Mouse (Mus musculus) embryonic facial prominence, embryonic 13.5 days (tissue): ENCODE measurements around the gene Ube2cbp. TPM values are rescaled to one million over a fixed set of nuclear protein-coding genes. Genes with fewer than 3 reads are reported as not detected.

Experiments
- ATAC-seq: fragments of 200-750 bp; cut with Nextera tagmentation; 2 replicates; pipeline ENCODE4 v1.8.0; 2017; ENCODE audit warnings: low read depth; ENCODE audit not compliant: insufficient number of reproducible peaks, insufficient read depth, low FRiP score, low TSS enrichment
- H3K27ac ChIP-seq: fragments of 300-500 bp; sonication (generic); 2 replicates; pipeline ENCODE4 v1.5.1; 2015; ENCODE audit warnings: moderate library complexity, mild to moderate bottlenecking, inconsistent platforms
- H3K27me3 ChIP-seq: fragments of 300-500 bp; sonication (generic); 2 replicates; pipeline ENCODE4 v1.6.1; 2015; ENCODE audit warnings: mild to moderate bottlenecking, inconsistent platforms
- H3K36me3 ChIP-seq: fragments of 300-500 bp; sonication (generic); 2 replicates; pipeline ENCODE4 v1.6.1; 2015; ENCODE audit warnings: mild to moderate bottlenecking, inconsistent platforms
- H3K4me1 ChIP-seq: fragments of 300-500 bp; sonication (generic); 2 replicates; pipeline ENCODE4 v1.6.1; 2015; ENCODE audit warnings: inconsistent platforms
- H3K4me2 ChIP-seq: fragments of 300-500 bp; sonication (generic); 2 replicates; pipeline ENCODE4 v1.6.1; 2015; ENCODE audit warnings: moderate library complexity, mild to moderate bottlenecking, inconsistent platforms
- H3K4me3 ChIP-seq: fragments of 300-500 bp; sonication (generic); 2 replicates; pipeline ENCODE4 v1.5.1; 2015; ENCODE audit warnings: mild to moderate bottlenecking, inconsistent platforms
- H3K9ac ChIP-seq: fragments of 300-500 bp; sonication (generic); 2 replicates; pipeline ENCODE4 v1.6.1; 2015; ENCODE audit warnings: mild to moderate bottlenecking, inconsistent platforms
- H3K9me3 ChIP-seq: fragments of 300-500 bp; sonication (generic); 2 replicates; pipeline ENCODE4 v1.6.1; 2016; ENCODE audit warnings: inconsistent platforms
- WGBS: fragments of 180-500 bp; shearing (Covaris S2); methylation state at CpG from one replicate; pipeline ENCODE4 v1.1.7; 2015; ENCODE audit warnings: mixed read lengths; 5-methylcytosine and 5-hydroxymethylcytosine counted together
- polyA plus RNA-seq: library from polyadenylated mRNA; unstranded; fragments of >200 nt; fragmentation: Nextera tagmentation; extraction: Ambion mirVana; gene quantifications from 2 replicates; pipeline ENCODE4 v1.2.1, GENCODE M21; 2015

Gene Ube2cbp
- polyA plus RNA-seq, 1 experiment from 2014 or later = 5.9 TPM

DNA sequence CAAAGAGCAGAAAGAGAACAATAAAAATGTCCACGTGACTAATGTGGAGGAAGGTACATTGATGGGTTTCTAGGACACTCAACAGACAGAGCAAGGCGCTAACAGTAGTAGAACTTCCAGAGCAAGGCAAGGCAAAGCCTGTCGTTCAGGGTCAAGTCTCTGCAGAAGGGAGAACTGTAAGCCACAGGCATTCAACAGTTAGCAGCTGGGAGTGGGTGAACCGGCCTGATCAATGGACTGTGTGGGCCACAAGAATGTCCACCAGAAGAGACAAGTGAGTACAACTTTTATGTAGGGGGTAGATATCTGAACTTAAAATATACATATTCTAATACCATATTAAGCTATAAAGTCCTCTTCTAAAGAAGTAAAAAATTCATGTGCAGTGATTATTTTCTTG, 41.4 kb downstream of the Ube2cbp start:
- Histone ChIP-seq H3K4me2 (no peak overlapping the region), H3K4me3 (no peak overlapping the region), H3K27me3 (no peaks in the 10 kb centered on the region), H3K36me3 (no peaks in the 10 kb centered on the region), H3K27ac (no peak overlapping the region), H3K4me1 (no peaks in the 10 kb centered on the region), H3K9ac (no peak overlapping the region), H3K9me3 (no peaks in the 10 kb centered on the region)
- WGBS = 87% methylated on average over 4 of the region's 4 CpGs
- ATAC-seq = no peak

DNA sequence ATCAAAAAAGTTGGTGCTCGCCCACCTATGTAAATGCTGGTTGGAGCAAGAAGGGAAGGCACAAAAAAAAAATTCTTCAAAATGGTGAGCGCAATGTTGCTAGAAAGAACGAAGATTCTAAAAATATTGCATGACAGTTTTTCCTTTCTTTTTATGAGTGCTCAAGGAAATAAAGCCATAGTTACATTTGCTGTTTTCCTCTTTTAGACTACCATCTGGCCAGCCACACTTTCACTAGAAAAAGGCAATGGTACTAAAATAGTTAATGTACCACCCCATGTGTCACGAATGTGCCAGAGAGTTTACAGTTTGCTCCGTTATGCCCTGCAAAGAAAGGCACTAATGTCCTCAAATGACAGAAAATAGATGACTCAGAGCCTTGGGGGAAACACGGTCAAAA, 45.4 kb downstream of the Ube2cbp start:
- no peak for ATAC-seq
- Histone ChIP-seq H3K4me1 (no peaks in the 10 kb centered on the region), H3K9me3 (no peaks in the 10 kb centered on the region), H3K27me3 (no peaks in the 10 kb centered on the region), H3K9ac (no peak overlapping the region), H3K27ac (no peak overlapping the region), H3K4me3 (no peak overlapping the region), H3K4me2 (no peak overlapping the region), H3K36me3 (no peaks in the 10 kb centered on the region)
- 86% methylated on average over 6 of the region's 6 CpGs for WGBS

DNA sequence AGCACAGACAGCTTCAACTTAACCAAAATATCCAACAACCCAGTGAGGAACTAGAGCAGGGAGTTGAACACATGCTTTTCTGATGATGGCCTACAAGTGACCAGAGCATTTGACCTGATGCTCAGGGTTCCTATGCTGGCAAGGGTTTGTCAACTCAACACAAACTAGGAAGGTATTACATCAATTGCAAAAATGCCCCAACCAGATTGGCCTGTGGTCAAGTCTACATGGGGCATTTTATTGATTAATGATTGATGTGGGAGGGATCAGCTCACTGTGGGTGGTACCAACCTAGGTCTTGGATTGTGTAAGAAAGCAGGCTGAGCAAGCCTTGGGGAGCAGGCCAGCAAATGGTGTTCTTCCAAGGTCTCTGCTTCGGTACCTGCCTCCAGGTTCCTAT, 46.8 kb downstream of the Ube2cbp start:
- H3K4me1 ChIP-seq = no peaks in the 10 kb centered on the region
- WGBS = 96% methylated on average over 1 of the region's 1 CpGs
- H3K4me2 ChIP-seq = no peak overlapping the region

DNA sequence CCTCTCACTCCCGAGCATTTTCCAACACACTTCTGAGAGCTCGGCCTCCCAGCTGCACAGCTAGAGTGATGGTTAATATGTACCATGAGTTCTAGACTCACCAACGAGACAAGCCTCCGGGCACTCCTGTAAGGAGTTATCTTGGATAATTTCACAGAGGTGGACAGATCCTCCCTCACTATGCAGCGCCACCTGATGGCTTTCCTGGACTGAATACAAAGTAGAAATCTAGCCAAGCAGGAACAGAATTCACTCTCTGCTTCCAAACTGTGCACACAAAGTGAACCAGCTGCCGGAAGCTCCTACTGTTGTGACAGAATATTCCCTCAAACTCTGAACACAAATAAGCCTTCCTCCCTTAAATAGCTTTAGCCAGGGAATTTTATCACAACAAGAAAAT, 69.0 kb downstream of the Ube2cbp start:
- Histone ChIP-seq H3K27me3 (no peaks in the 10 kb centered on the region), H3K4me3 (no peak overlapping the region), H3K9me3 (no peaks in the 10 kb centered on the region), H3K27ac (no peak overlapping the region), H3K4me1 (0 out of 2 replicates have a peak, but pooled peaks cover 7% of the 10 kb centered on the region), H3K9ac (no peak overlapping the region), H3K4me2 (no peak overlapping the region), H3K36me3 (no peaks in the 10 kb centered on the region)
- WGBS = 70% methylated on average over 6 of the region's 6 CpGs
- ATAC-seq = no peak

More for the DNA sequence above, 46.8 kb downstream of the Ube2cbp start:
- no peaks in the 10 kb centered on the region for H3K9me3 ChIP-seq
- no peak overlapping the region for H3K4me3 ChIP-seq
- no peak overlapping the region for H3K9ac ChIP-seq
- H3K36me3 ChIP-seq = no peaks in the 10 kb centered on the region
- no peak overlapping the region for H3K27ac ChIP-seq
- no peak for ATAC-seq
- no peaks in the 10 kb centered on the region for H3K27me3 ChIP-seq

DNA sequence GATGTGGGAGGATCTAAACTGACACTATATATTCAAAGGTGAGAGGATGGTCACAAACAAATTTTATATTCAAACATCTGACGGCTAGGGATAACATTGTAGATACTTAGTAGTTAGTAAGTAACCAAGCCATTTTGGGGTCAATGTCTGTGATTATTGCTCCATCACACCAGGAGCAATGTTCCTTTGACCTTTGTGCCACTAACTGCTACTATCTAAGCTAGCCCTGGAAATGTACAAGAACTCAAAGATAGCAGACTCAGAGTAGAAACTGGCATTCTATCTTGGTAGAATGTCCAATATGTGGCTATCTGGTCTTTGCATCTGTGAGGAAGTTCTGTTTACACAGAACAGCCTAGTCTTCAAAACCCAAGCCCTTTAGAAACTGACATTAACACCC, 69.7 kb downstream of the Ube2cbp start:
- ATAC-seq = no peak
- no peaks in the 10 kb centered on the region for H3K9me3 ChIP-seq
- no peak overlapping the region for H3K4me3 ChIP-seq
- no peak overlapping the region for H3K27ac ChIP-seq
- H3K36me3 ChIP-seq = no peaks in the 10 kb centered on the region
- H3K27me3 ChIP-seq = no peaks in the 10 kb centered on the region
- 0 out of 2 replicates have a peak, but pooled peaks cover 7% of the 10 kb centered on the region for H3K4me1 ChIP-seq
- WGBS = 93% methylated on average over 1 of the region's 1 CpGs
- H3K9ac ChIP-seq = no peak overlapping the region
- H3K4me2 ChIP-seq = no peak overlapping the region

DNA sequence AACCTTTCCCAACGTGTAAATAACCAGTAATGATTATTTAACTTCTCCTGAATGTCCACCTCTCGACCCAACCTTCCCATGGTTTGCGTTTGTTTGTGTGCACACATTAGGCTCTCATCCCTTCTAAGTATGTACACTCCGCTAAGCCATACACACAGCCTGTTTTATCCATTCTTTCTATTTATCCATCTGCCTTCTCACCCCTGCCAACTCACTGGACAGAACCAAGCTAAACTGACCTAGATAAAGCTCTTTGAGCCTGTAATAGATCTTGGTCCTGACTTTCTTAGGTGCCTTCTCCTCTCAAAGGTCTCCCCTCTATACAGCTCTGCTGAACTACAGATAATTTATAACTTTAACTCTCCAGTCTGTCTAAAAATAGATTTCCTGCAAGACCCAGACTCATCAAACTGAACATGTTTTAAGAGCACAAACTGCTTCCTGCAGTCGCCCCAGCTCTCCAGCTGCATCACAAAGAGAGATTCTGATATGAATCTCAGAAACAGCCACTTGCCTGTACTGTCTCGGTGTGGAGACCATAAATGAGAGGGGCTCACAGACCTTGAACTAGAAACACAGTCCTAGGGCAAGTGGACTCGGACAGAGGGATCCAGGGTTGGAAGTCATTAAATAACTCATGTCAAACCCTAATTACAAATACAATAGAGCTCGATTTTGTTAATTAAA, 71.0 kb downstream of the Ube2cbp start:
- ATAC-seq = no peak
- Histone ChIP-seq H3K36me3 (no peaks in the 10 kb centered on the region), H3K4me1 (0 out of 2 replicates have a peak, but pooled peaks cover 7% of the 10 kb centered on the region), H3K27me3 (no peaks in the 10 kb centered on the region), H3K9me3 (no peaks in the 10 kb centered on the region), H3K9ac (no peak overlapping the region), H3K4me2 (no peak overlapping the region), H3K27ac (no peak overlapping the region), H3K4me3 (no peak overlapping the region)
- WGBS = 65% methylated on average over 8 of the region's 8 CpGs

DNA sequence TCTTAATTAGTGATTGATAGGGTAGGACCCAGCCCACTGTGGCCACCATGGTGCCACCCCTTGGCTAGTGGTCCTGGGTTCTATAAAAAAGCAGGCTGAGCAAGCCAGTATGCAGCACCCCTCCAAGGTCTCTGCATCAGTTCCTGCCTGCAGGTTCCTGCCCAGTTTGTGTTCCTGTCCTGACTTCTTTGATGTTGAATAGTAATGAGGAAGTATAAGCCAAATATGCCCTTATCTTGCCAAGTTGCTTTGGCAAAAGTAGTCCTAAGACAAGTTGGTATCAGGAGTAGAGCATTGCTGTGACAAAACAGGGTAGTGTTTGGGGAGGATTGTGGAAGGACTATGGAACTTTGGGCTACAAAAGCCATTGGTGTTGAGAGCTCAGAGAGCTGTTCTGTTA, 73.3 kb downstream of the Ube2cbp start:
- no peak overlapping the region for H3K4me2 ChIP-seq
- 0 out of 2 replicates have a peak, but pooled peaks cover 7% of the 10 kb centered on the region for H3K4me1 ChIP-seq
- no peaks in the 10 kb centered on the region for H3K27me3 ChIP-seq
- H3K9me3 ChIP-seq = no peaks in the 10 kb centered on the region
- no peak for ATAC-seq
- no peaks in the 10 kb centered on the region for H3K36me3 ChIP-seq
- no peak overlapping the region for H3K4me3 ChIP-seq
- H3K9ac ChIP-seq = no peak overlapping the region
- H3K27ac ChIP-seq = no peak overlapping the region

DNA sequence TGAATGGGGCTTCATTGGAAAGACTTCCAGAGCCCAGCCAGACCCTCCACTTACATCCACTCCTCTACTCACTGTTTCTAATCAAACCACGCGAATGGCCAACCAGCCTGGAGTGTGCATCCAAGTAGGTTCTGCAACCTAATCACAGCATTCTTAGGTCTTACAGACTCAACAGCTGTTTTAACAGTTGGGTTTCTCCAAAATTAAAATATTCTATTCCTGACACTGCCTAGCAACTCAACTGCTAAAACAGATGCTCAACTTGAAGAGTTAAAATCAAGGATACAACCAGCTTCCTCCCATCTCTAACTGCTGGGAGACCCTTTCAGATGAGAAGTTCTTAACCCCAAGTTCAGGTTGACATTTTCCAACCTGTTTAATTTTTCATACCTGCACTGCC, 74.0 kb downstream of the Ube2cbp start:
- H3K4me3 ChIP-seq = no peak overlapping the region
- no peak overlapping the region for H3K27ac ChIP-seq
- H3K4me1 ChIP-seq = 0 out of 2 replicates have a peak, but pooled peaks cover 7% of the 10 kb centered on the region
- no peaks in the 10 kb centered on the region for H3K9me3 ChIP-seq
- H3K36me3 ChIP-seq = no peaks in the 10 kb centered on the region
- no peaks in the 10 kb centered on the region for H3K27me3 ChIP-seq
- no peak overlapping the region for H3K4me2 ChIP-seq
- WGBS = 79% methylated on average over 2 of the region's 2 CpGs
- no peak overlapping the region for H3K9ac ChIP-seq
- ATAC-seq = no peak

DNA sequence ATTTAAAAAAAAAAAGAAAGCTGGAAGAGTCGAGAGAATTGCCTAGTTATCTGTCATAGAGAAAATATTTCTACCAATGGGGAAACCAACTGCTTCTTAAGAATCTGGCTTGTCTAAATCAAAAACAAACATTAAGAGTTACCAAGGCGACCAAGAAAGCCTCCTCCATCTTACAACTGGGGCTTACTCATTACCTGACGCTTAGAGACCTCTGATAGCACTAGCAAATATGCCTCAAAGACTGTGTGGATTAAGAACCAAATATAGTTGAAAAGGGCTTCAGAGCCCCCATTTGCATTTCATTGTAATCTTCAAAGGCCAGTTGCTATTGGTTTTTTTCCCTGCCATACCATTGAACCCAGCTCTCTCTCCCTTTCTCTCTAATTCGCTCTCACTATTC, 76.2 kb downstream of the Ube2cbp start:
- no peaks in the 10 kb centered on the region for H3K27me3 ChIP-seq
- no peak for ATAC-seq
- no peak overlapping the region for H3K27ac ChIP-seq
- no peak overlapping the region for H3K4me2 ChIP-seq
- no peaks in the 10 kb centered on the region for H3K9me3 ChIP-seq
- 70% methylated on average over 4 of the region's 4 CpGs for WGBS
- H3K36me3 ChIP-seq = no peaks in the 10 kb centered on the region
- no peak overlapping the region for H3K4me3 ChIP-seq
- H3K9ac ChIP-seq = no peak overlapping the region
- H3K4me1 ChIP-seq = 0 out of 2 replicates have a peak, but pooled peaks cover under 1% of the 10 kb centered on the region

DNA sequence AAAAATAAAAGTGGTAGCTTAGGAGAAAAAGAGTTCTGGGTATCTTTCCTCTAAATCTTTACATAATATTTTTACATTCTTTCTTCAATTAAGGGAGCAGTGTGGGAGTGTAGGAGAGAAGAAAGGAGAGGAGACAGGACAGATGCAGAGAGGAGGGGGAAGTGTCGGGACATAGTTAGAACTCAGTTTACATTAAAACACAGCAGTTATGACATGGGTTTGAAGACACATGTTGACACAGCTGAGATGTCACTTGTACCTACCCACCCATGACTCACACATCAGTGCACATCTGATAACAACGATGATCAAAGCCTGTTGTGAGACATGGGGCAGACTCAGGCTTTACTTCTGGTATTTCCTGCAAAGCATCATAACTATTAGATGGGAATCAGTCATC, 87.8 kb downstream of the Ube2cbp start:
- Histone ChIP-seq H3K4me2 (no peak overlapping the region), H3K9ac (no peak overlapping the region), H3K27me3 (no peaks in the 10 kb centered on the region), H3K4me3 (no peak overlapping the region), H3K4me1 (no peaks in the 10 kb centered on the region), H3K36me3 (no peaks in the 10 kb centered on the region), H3K9me3 (no peaks in the 10 kb centered on the region), H3K27ac (no peak overlapping the region)
- no peak for ATAC-seq
- whole genome bisulfite sequencing = 65% methylated on average over 2 of the region's 2 CpGs

DNA sequence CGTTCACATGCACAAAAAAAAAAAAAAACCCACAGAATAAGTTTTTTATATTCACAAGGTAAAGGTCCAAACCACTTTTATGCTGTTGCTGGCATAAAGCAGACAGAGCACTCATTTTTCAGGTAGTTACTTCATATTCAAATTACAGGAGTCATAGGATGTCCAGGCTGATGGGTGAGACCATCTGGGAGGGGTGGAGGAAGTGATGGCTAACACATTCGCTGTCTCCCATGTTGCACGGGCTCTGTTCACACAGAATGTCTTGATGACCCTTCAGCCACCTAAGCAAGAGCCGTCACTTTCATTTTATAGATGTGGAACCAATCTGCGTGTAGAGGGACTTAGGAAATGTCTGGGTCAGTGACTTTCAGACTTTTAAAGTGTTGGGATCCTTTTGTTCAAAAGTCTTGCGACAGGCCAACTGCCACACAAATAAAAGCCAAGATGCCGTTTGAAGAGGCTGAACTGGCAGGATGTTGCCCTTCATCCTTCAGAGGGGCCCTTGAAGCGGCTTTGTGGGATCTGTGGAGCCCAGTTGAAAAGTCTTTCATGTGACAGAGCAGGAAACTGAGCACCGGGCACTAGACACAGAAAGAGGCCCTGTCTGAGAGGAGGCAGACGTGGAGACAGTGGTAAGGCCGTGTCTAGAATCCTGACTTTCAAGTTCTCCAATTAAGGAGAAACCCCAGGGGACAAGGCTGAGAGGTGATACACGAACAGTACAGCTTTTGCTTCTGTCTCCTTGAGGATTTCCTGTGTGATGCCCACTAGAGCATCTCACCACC, 91.8 kb downstream of the Ube2cbp start:
- no peak for ATAC-seq
- Histone ChIP-seq H3K27ac (no peak overlapping the region), H3K4me2 (no peak overlapping the region), H3K9me3 (no peaks in the 10 kb centered on the region), H3K4me1 (no peaks in the 10 kb centered on the region), H3K36me3 (no peaks in the 10 kb centered on the region), H3K4me3 (no peak overlapping the region), H3K9ac (no peak overlapping the region), H3K27me3 (no peaks in the 10 kb centered on the region)
- WGBS = 51% methylated on average over 12 of the region's 12 CpGs

DNA sequence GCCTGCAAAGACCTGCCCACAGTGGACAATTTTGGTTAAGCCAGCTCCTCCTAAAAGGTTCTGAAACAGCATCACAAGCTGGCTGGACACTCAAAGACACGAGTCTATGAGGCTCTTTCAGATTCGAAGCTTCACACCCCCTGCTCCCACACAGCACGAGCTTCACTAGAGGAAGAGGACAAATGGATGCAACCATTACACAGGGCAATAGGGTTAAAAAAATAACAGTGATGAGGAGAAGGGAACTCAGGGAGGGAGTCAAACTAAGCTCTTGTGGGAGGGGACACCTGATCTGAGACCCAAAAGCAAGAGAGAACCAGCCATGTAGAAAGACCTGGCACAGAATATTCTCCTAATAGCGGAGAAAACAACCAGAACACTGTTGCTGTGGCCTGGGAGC, 95.5 kb downstream of the Ube2cbp start:
- no peak overlapping the region for H3K27ac ChIP-seq
- no peaks in the 10 kb centered on the region for H3K4me1 ChIP-seq
- WGBS = 79% methylated on average over 4 of the region's 4 CpGs
- ATAC-seq = no peak
- no peaks in the 10 kb centered on the region for H3K36me3 ChIP-seq
- H3K9me3 ChIP-seq = no peaks in the 10 kb centered on the region
- no peak overlapping the region for H3K4me3 ChIP-seq
- H3K27me3 ChIP-seq = no peaks in the 10 kb centered on the region
- no peak overlapping the region for H3K9ac ChIP-seq
- no peak overlapping the region for H3K4me2 ChIP-seq
